Mouse (Mus musculus) CH12.LX (cell line): Measurements from ENCODE around the gene Spz1. TPM values are rescaled to one million over a fixed set of nuclear protein-coding genes. Genes with fewer than 3 reads are reported as not detected.

Experiments
- DNase-seq: peaks from one replicate; pipeline ENCODE4 v3.0.0-alpha.2; 2013; ENCODE audit errors: extremely low read depth
- H3K27ac ChIP-seq: 2 replicates; pipeline ENCODE4 v1.5.1; 2012; ENCODE audit warnings: low read depth, mild to moderate bottlenecking, control low read depth, moderate library complexity; ENCODE audit not compliant: insufficient read depth
- H3K27me3 ChIP-seq: replicated peaks from 2 replicates; pipeline ENCODE3; 2012; ENCODE audit warnings: inconsistent platforms
- H3K36me3 ChIP-seq, 2 experiments: replicated peaks in 1 of 2; 2 replicates each; pipeline versions ENCODE3 to v1.6.1; 2012; ENCODE audit warnings: inconsistent platforms in 1 of 2, low read length in 1 of 2, mild to moderate bottlenecking in 1 of 2, mixed read lengths in 1 of 2, moderate library complexity in 1 of 2; ENCODE audit not compliant: control insufficient read depth in 1 of 2, insufficient read depth in 1 of 2
- H3K4me1 ChIP-seq, 2 experiments: 2 replicates each; pipeline ENCODE4 v1.6.1; 2012; ENCODE audit warnings: inconsistent platforms in 1 of 2, moderate library complexity in 1 of 2; ENCODE audit not compliant: insufficient read depth in 2 of 2, control insufficient read depth in 1 of 2
- H3K4me2 ChIP-seq: 2 replicates; pipeline ENCODE4 v1.6.1; 2012; ENCODE audit warnings: low read depth, mild to moderate bottlenecking, control low read depth; ENCODE audit not compliant: poor library complexity, insufficient read depth, severe bottlenecking
- H3K4me3 ChIP-seq, 3 experiments: fragments of 150-350 bp in 1 of 3; sonication (generic) in 1 of 3; replicated peaks in 1 of 3; 2 replicates each; pipeline versions ENCODE3 to v1.5.1; 2011 to 2012; ENCODE audit warnings: low read depth in 2 of 3, low read length in 2 of 3, mild to moderate bottlenecking in 2 of 3, moderate library complexity in 2 of 3, control low read depth in 1 of 3, improper control_type of control experiment in 1 of 3, inconsistent platforms in 1 of 3, mixed read lengths in 1 of 3; ENCODE audit not compliant: poor library complexity in 1 of 3
- H3K79me2 ChIP-seq: replicated peaks from 2 replicates; pipeline ENCODE4 v1.6.1; 2012; ENCODE audit warnings: mild to moderate bottlenecking, moderate library complexity; ENCODE audit not compliant: control insufficient read depth, poor library complexity, insufficient read depth, severe bottlenecking; ENCODE audit errors: extremely low read depth
- H3K9ac ChIP-seq: 2 replicates; pipeline ENCODE4 v1.6.1; 2012; ENCODE audit warnings: low read depth, mild to moderate bottlenecking, control low read depth, moderate library complexity; ENCODE audit not compliant: insufficient read depth
- H3K9me3 ChIP-seq: replicated peaks from 2 replicates; pipeline ENCODE3; 2012; ENCODE audit warnings: low read length, inconsistent platforms, mixed read lengths
- CHD2 ChIP-seq: IDR thresholded peaks from 2 replicates; pipeline ENCODE4 v1.6.1; 2011; ENCODE audit warnings: low read length, improper control_type of control experiment
- CTCF ChIP-seq, 2 experiments: IDR thresholded peaks in 1 of 2; conservative IDR thresholded peaks in 1 of 2; 2 replicates each; pipeline ENCODE4 v1.5.1; 2011 to 2012; ENCODE audit warnings: low read depth in 2 of 2, low read length in 2 of 2, improper control_type of control experiment in 1 of 2, inconsistent platforms in 1 of 2, mild to moderate bottlenecking in 1 of 2, moderate library complexity in 1 of 2
- E2F4 ChIP-seq: IDR thresholded peaks from 2 replicates; pipeline ENCODE4 v1.6.1; 2011; ENCODE audit warnings: low read depth, low read length, improper control_type of control experiment; ENCODE audit not compliant: insufficient replicate concordance
- ELF1 ChIP-seq: IDR thresholded peaks from 2 replicates; pipeline ENCODE4 v1.6.1; 2014; ENCODE audit warnings: low read depth, mild to moderate bottlenecking, inconsistent platforms, low read length, improper control_type of control experiment
- EP300 ChIP-seq: IDR thresholded peaks from 2 replicates; pipeline ENCODE4 v1.6.1; 2011; ENCODE audit warnings: low read length, improper control_type of control experiment
- GABPA ChIP-seq: IDR thresholded peaks from 2 replicates; pipeline ENCODE4 v1.6.1; 2012; ENCODE audit warnings: low read depth, low read length, improper control_type of control experiment, inconsistent platforms; ENCODE audit not compliant: insufficient replicate concordance
- HCFC1 ChIP-seq: IDR thresholded peaks from 2 replicates; pipeline ENCODE4 v1.6.1; 2012; ENCODE audit warnings: low read depth, mild to moderate bottlenecking, inconsistent platforms, low read length, improper control_type of control experiment
- IRF4 ChIP-seq: IDR thresholded peaks from 2 replicates; pipeline ENCODE4 v1.6.1; 2014; ENCODE audit warnings: low read depth, mild to moderate bottlenecking, inconsistent platforms, low read length, improper control_type of control experiment
- JUN ChIP-seq: IDR thresholded peaks from 2 replicates; pipeline ENCODE4 v1.6.1; 2011; ENCODE audit warnings: low read depth, mild to moderate bottlenecking, low read length, improper control_type of control experiment, moderate library complexity; ENCODE audit not compliant: insufficient read depth
- JUND ChIP-seq: conservative IDR thresholded peaks from 2 replicates; pipeline ENCODE4 v1.6.1; 2011; ENCODE audit warnings: low read depth, low read length, improper control_type of control experiment
- KAT2A ChIP-seq: IDR thresholded peaks from 2 replicates; pipeline ENCODE4 v1.6.1; 2012; ENCODE audit warnings: low read length, improper control_type of control experiment, inconsistent platforms; ENCODE audit not compliant: insufficient replicate concordance
- MAX ChIP-seq: IDR thresholded peaks from 2 replicates; pipeline ENCODE4 v1.6.1; 2011; ENCODE audit warnings: low read length, improper control_type of control experiment
- MAZ ChIP-seq: IDR thresholded peaks from 2 replicates; pipeline ENCODE4 v1.6.1; 2012; ENCODE audit warnings: low read depth, mild to moderate bottlenecking, inconsistent platforms, low read length, improper control_type of control experiment, moderate library complexity
- MEF2A ChIP-seq: IDR thresholded peaks from 2 replicates; pipeline ENCODE4 v1.6.1; 2014; ENCODE audit warnings: low read depth, mild to moderate bottlenecking, inconsistent platforms, low read length, improper control_type of control experiment, borderline replicate concordance
- MXI1 ChIP-seq: IDR thresholded peaks from 2 replicates; pipeline ENCODE4 v1.6.1; 2011; ENCODE audit warnings: mild to moderate bottlenecking, low read depth, low read length, improper control_type of control experiment
- NELFE ChIP-seq: IDR thresholded peaks from 2 replicates; pipeline ENCODE4 v1.6.1; 2011; ENCODE audit warnings: low read depth, low read length, improper control_type of control experiment
- NRF1 ChIP-seq: IDR thresholded peaks from 2 replicates; pipeline ENCODE4 v1.6.1; 2014; ENCODE audit warnings: low read depth, mild to moderate bottlenecking, inconsistent platforms, low read length, improper control_type of control experiment, moderate library complexity
- PAX5 ChIP-seq: IDR thresholded peaks from 2 replicates; pipeline ENCODE4 v1.6.1; 2012; ENCODE audit warnings: low read length, inconsistent platforms, mixed read lengths
- RAD21 ChIP-seq: IDR thresholded peaks from 2 replicates; pipeline ENCODE4 v1.6.1; 2011; ENCODE audit warnings: low read depth, mild to moderate bottlenecking, low read length, improper control_type of control experiment, moderate library complexity
- SIN3A ChIP-seq: IDR thresholded peaks from 2 replicates; pipeline ENCODE4 v1.6.1; 2012; ENCODE audit warnings: low read length, improper control_type of control experiment, inconsistent platforms
- TBP ChIP-seq: conservative IDR thresholded peaks from 2 replicates; pipeline ENCODE4 v1.6.1; 2011; ENCODE audit warnings: low read depth, low read length, improper control_type of control experiment
- TCF12 ChIP-seq: IDR thresholded peaks from 2 replicates; pipeline ENCODE4 v1.6.1; 2014; ENCODE audit warnings: low read depth, mild to moderate bottlenecking, inconsistent platforms, low read length, improper control_type of control experiment
- UBTF ChIP-seq: IDR thresholded peaks from 2 replicates; pipeline ENCODE4 v1.6.1; 2012; ENCODE audit warnings: low read depth, mild to moderate bottlenecking, inconsistent platforms, low read length, improper control_type of control experiment, moderate library complexity
- ZNF384 ChIP-seq: IDR thresholded peaks from 2 replicates; pipeline ENCODE4 v1.6.1; 2012; ENCODE audit warnings: low read depth, low read length, improper control_type of control experiment, inconsistent platforms
- dilution Hi-C: fragments of 300-500 bp; cut with MboI; formaldehyde crosslinking; loops from 2 replicates; pipeline ENCODE4 v1.14.3; 2020; ENCODE audit warnings: low sequenced_read_pairs; ENCODE audit not compliant: extremely low pct_unique_long_range_greater_than_20kb, extremely low pct_ligation_motif_present
- in situ Hi-C: fragments of 300-500 bp; cut with MboI; formaldehyde crosslinking; loops from 3 replicates; pipeline ENCODE4 v1.14.3; 2019; ENCODE audit warnings: low sequenced_read_pairs, low pct_ligation_motif_present, low pct_unique_long_range_greater_than_20kb, mixed read lengths
- polyA plus RNA-seq: library from polyadenylated mRNA; unstranded; fragments of >175 nt; gene quantifications from 2 replicates; pipeline ENCODE4 v1.2.1, GENCODE M21; 2012; ENCODE audit warnings: low read depth; ENCODE audit not compliant: insufficient read length
- total RNA-seq, 2 experiments: library from RNA; depleted of rRNA; stranded (reverse); fragments of 300-350 nt in 1 of 2; fragments of >200 nt in 1 of 2; gene quantifications; 2 replicates each; pipeline ENCODE4 v1.2.3; 2012 to 2014

The Spz1 gene
- total and polyA plus RNA-seq, 3 experiments, result not detected

DNA sequence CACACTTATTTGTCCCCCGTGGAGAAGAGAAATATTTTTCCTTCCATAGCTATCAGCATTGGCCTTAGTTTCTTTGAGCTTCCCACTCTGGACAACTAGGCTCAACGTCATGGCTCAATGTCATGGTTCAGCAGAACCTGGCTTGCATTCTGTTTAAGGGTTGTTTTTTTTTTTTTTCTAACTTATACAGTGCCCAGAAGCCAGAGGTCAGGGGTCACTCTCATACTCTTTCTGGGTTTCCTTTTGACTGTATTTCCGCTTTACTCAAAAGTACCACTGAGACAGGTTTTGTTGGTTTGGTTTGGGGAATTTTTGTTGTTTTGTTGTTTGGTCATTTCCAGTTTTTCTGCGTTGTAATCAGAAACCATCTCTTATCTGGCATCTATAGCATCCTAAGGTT lies 2.2 kb upstream of the Spz1 start:
- no peak overlapping the region for H3K27ac ChIP-seq
- H3K4me1 ChIP-seq, result peaks cover 7 to 17% of the 10 kb centered on the region in 2 experiments; a peak in 3 of 4 replicates
- H3K9me3 ChIP-seq, result no peaks in the 10 kb centered on the region
- H3K4me3 ChIP-seq, result no peak overlapping the region
- no peaks in the 10 kb centered on the region for H3K36me3 ChIP-seq
- dilution Hi-C loops, result no loop called here
- no peak for DNase-seq
- in situ Hi-C loops, result loop anchor here (5.0 kb wide), 1 partner anchor 164 kb away; no protein-coding TSS in a partner anchor
- H3K79me2 ChIP-seq, result no peaks in the 10 kb centered on the region
- no peak for TF ChIP-seq RAD21
- TF ChIP-seq IRF4, result peak; percentile 91
- TF ChIP-seq ELF1, result 0 out of 2 replicates have a peak, but pooled peaks have one; percentile 19
- no peak for TF ChIP-seq CTCF (conservative IDR thresholded peaks at IDR 0.05 in 1 of 2, IDR thresholded peaks at IDR 0.05 in 1 of 2; ENCODE audit: low read depth in 2 of 2, low read length in 2 of 2)
- TF ChIP-seq MEF2A, result no peak
- TF ChIP-seq PAX5, result no peak
- no peak for TF ChIP-seq E2F4
- TF ChIP-seq MAX, result no peak
- peak; percentile 81 for TF ChIP-seq JUND
- peak; percentile 92 for TF ChIP-seq ZNF384
- TF ChIP-seq EP300, result peak; percentile 77
- no peak for TF ChIP-seq NRF1
- TF ChIP-seq NELFE, result no peak
- TF ChIP-seq HCFC1, result 0 out of 2 replicates have a peak, but pooled peaks have one; percentile 26
- TF ChIP-seq KAT2A, result no peak
- peak; percentile 40 for TF ChIP-seq JUN
- 0 out of 2 replicates have a peak, but pooled peaks have one; percentile 34 for TF ChIP-seq CHD2
- TF ChIP-seq SIN3A, result no peak
- no peak for TF ChIP-seq TBP
- TF ChIP-seq MXI1, result no peak
- no peak for TF ChIP-seq GABPA
- TF ChIP-seq TCF12, result 0 out of 2 replicates have a peak, but pooled peaks have one; percentile 42
- no peak for TF ChIP-seq UBTF
- no peak for TF ChIP-seq MAZ
- H3K27me3 ChIP-seq, result no peaks in the 10 kb centered on the region
- no peak overlapping the region for H3K9ac ChIP-seq
- H3K4me2 ChIP-seq, result no peak overlapping the region; the same call in 1 of the 2 replicates
